In the genomic region with DNA sequence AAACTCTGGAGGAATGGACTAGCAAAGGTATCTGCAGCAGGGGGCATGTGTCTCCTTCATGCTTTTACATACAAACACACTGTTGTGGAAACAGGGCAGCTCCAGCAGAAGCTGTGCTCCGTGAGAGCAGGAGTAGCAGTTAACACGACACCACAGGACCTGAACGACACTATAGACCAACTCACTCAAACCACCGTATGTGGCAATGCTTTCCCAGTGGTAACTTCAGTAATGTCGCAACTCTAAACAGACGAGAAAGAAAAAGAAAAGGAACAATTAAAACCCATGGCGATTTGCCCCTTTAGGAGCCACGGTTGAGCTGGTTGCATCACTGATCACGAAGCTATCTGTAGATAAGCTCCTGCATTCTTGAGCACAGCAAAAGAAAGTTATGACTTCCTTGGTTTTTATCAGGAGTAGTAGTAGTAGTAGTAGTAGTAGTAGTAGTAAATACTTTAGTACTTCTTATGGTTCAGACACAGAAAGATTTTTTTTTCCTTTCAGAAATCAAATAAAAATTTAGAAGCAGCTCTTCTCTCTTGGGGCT, we compare ENCODE assay signal across 31 mouse cellular contexts. TPM values are rescaled to one million over a fixed set of nuclear protein-coding genes. Genes with fewer than 3 reads are reported as not detected.
DNase-seq lines count a peak whose midpoint lies in the region; ATAC-seq and TF ChIP-seq lines count a peak whose summit lies in the region.
"Had no signal": no experiment of that assay in that cellular context is flagged by ENCODE, and none has a peak within 500 bp of the region (broad histone marks: within the 10 kb centered on the region; RNA-seq: fewer than 3 reads in every experiment).

No protein-coding gene starts in this region.

- H3K27ac ChIP-seq in lung, postnatal 0 days (ENCODE audit: low read length), result no peak overlapping the region
- H3K27ac ChIP-seq: embryonic facial prominence, embryonic 10.5 days; embryonic facial prominence, embryonic 15.5 days; forebrain, embryonic 12.5 days; heart, adult 2 months; heart, embryonic 13.5 days; hindbrain, embryonic 14.5 days; limb, embryonic 13.5 days; liver, embryonic 12.5 days; midbrain, embryonic 12.5 days; neural tube, embryonic 13.5 days; stomach, embryonic 15.5 days had no signal

- no peaks in the 10 kb centered on the region for H3K27me3 ChIP-seq in lung, postnatal 0 days (replicated peaks; ENCODE audit: insufficient read depth, low read length)
- H3K27me3 ChIP-seq: embryonic facial prominence, embryonic 15.5 days; forebrain, embryonic 12.5 days; heart, embryonic 13.5 days; limb, embryonic 13.5 days; liver, embryonic 12.5 days; midbrain, embryonic 12.5 days; neural tube, embryonic 13.5 days; stomach, embryonic 15.5 days had no signal

- ATAC-seq in lung, postnatal 0 days, result no peak
- peak; percentile 68 for ATAC-seq in megakaryocyte progenitor cell, adult 5-6 weeks (replicated peaks; ENCODE audit: poor library complexity)
- ATAC-seq: intestine, postnatal 0 days; liver, embryonic 12.5 days had no signal

- WGBS in lung, postnatal 0 days, result 45% methylated on average over 9 of the region's 9 CpGs

- no peak for TF ChIP-seq EP300 in lung, postnatal 0 days (IDR thresholded peaks at IDR 0.05)

- H3K36me3 ChIP-seq in lung, postnatal 0 days (ENCODE audit: insufficient read depth, low read length), result no peaks in the 10 kb centered on the region
- H3K36me3 ChIP-seq: embryonic facial prominence, embryonic 10.5 days; embryonic facial prominence, embryonic 15.5 days; forebrain, embryonic 12.5 days; heart, embryonic 13.5 days; limb, embryonic 13.5 days; liver, embryonic 12.5 days; midbrain, embryonic 12.5 days; neural tube, embryonic 13.5 days; stomach, embryonic 15.5 days had no signal

- peak; percentile 13 for DNase-seq in lung, postnatal 0 days (ENCODE audit: low spot score)
- no peak for DNase-seq in lung, postnatal 25 days (ENCODE audit: low spot score)
- peak; percentile 26 for DNase-seq in c-Kit-positive CD71-negative TER-119-negative erythroid progenitor cells, embryonic 14.5 days (ENCODE audit: low read depth)
- no peak for DNase-seq in thymus, postnatal 25 days
- DNase-seq in right cerebral cortex, adult 2 months (ENCODE audit: low spot score in 2 of 2), result no peak
- DNase-seq in adrenal gland, postnatal 25 days, result no peak
- DNase-seq: adrenal gland, postnatal 10 days; cerebellum, adult 2 months; cerebellum, postnatal 14 days; gastrocnemius, postnatal 14 days; heart, adult 2 months; heart, postnatal 10 days; kidney, postnatal 14 days; layer of hippocampus, adult 9-11 months; lung, adult 18-20 months; lung, postnatal 10 days; retina, postnatal 1 day; right cerebral cortex, postnatal 25 days; thymus, postnatal 14 days had no signal

- H3K4me2 ChIP-seq in lung, postnatal 0 days (replicated peaks; ENCODE audit: low read depth, low read length), result no peak overlapping the region
- H3K4me2 ChIP-seq: embryonic facial prominence, embryonic 15.5 days; forebrain, embryonic 12.5 days; heart, embryonic 13.5 days; hindbrain, embryonic 14.5 days; limb, embryonic 13.5 days; liver, embryonic 12.5 days; midbrain, embryonic 12.5 days; neural tube, embryonic 13.5 days; stomach, embryonic 15.5 days had no signal

- TF ChIP-seq CTCF in lung, postnatal 0 days (IDR thresholded peaks at IDR 0.05), result no peak

- H3K9ac ChIP-seq in lung, postnatal 0 days (replicated peaks; ENCODE audit: low read depth), result no peak overlapping the region
- H3K9ac ChIP-seq: embryonic facial prominence, embryonic 15.5 days; forebrain, embryonic 12.5 days; heart, embryonic 13.5 days; hindbrain, embryonic 14.5 days; limb, embryonic 13.5 days; liver, embryonic 12.5 days; midbrain, embryonic 12.5 days; neural tube, embryonic 13.5 days; stomach, embryonic 15.5 days had no signal

- H3K9me3 ChIP-seq in lung, postnatal 0 days (ENCODE audit: low read length), result no peaks in the 10 kb centered on the region
- H3K9me3 ChIP-seq: embryonic facial prominence, embryonic 10.5 days; embryonic facial prominence, embryonic 15.5 days; forebrain, embryonic 12.5 days; heart, embryonic 13.5 days; limb, embryonic 13.5 days; liver, embryonic 12.5 days; midbrain, embryonic 12.5 days; neural tube, embryonic 13.5 days; stomach, embryonic 15.5 days had no signal

- H3K4me3 ChIP-seq in lung, postnatal 0 days (ENCODE audit: low read depth, low read length), result no peak overlapping the region
- H3K4me3 ChIP-seq: embryonic facial prominence, embryonic 10.5 days; embryonic facial prominence, embryonic 15.5 days; forebrain, embryonic 12.5 days; heart, adult 2 months; heart, embryonic 13.5 days; limb, embryonic 13.5 days; liver, embryonic 12.5 days; midbrain, embryonic 12.5 days; neural tube, embryonic 13.5 days; stomach, embryonic 15.5 days had no signal

- H3K4me1 ChIP-seq in lung, postnatal 0 days (ENCODE audit: insufficient read depth, low read depth, low read length), result no peaks in the 10 kb centered on the region
- H3K4me1 ChIP-seq: embryonic facial prominence, embryonic 15.5 days; limb, embryonic 13.5 days; midbrain, embryonic 12.5 days; neural tube, embryonic 13.5 days; stomach, embryonic 15.5 days had no signal

RNA-seq across cellular contexts. Expression of a gene that starts 58.7 kb away (rescaled TPM):
- polyA plus RNA-seq in lung, postnatal 0 days (2015; fragmentation: Nextera tagmentation; extraction: Ambion mirVana), result 1.1 and 1.2 TPM in 2 replicates
- total RNA-seq in megakaryocyte progenitor cell, adult 5-6 weeks (2015), result 43.2 and 43.8 TPM in 2 replicates
- 20.9 and 26.9 TPM in 2 replicates for total RNA-seq in megakaryocyte progenitor cell, adult 5-6 weeks (2017)
- total RNA-seq in adrenal gland, postnatal 25 days (2021), result 3.6 and 5.9 TPM in 2 replicates
- total RNA-seq: heart, adult 2 months; heart, postnatal 10 days had no signal
- polyA plus RNA-seq: heart, adult 2 months had no signal

Comparison
In these comparisons a context has a peak if more than half of its experiments do, and no peak if none do; other contexts are left out.
1. DNase-seq: peak in lung, postnatal 0 days (single experiment) and c-Kit-positive CD71-negative TER-119-negative erythroid progenitor cells, embryonic 14.5 days (single experiment); none in lung, postnatal 25 days (single experiment), thymus, postnatal 25 days (single experiment), right cerebral cortex, adult 2 months (0 of 2) and adrenal gland, postnatal 25 days (single experiment).